Mouse (Mus musculus) megakaryocyte, embryonic 14.5 days (primary cell): ENCODE measurements around the gene Wdr93.

Source experiments
- FLI1 ChIP-seq: IDR thresholded peaks from 2 replicates; pipeline ENCODE4 v1.6.1; 2012; ENCODE audit warnings: low read length, inconsistent platforms, mixed read lengths
- GATA1 ChIP-seq: IDR thresholded peaks from 3 replicates; pipeline ENCODE4 v1.6.1; 2012; ENCODE audit warnings: mixed read lengths, low read length, inconsistent platforms, borderline replicate concordance

DNA sequence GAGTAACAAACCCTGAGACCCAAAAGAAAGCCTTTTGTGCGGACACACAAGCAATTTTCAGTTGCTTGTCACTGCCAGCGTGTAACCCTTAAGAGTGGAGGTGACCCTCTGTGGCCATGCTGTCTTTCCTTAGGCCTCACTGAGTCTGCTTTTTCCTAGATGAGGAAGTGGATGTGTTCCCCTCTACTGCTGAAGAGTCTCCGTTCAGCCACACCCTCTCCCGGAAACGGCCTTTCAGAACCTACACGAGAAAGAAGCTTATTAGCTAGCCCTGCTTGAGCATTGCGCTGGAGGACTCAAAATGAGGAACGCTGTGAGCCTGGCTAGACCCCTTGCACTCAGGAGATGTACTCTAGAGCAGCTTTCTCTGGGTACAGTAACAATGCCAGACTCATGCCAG, 46.5 kb upstream of the Wdr93 start:
- TF ChIP-seq GATA1 (no peak), FLI1 (no peak)
